Mouse (Mus musculus): ENCODE measurements at regions not wholly inside any gene's neighbourhood (a gene's known extent, or its start where the extent isn't known, plus 50 kb on each side); places are given as distances from the start of the nearest gene placed in this dataset.

DNA sequence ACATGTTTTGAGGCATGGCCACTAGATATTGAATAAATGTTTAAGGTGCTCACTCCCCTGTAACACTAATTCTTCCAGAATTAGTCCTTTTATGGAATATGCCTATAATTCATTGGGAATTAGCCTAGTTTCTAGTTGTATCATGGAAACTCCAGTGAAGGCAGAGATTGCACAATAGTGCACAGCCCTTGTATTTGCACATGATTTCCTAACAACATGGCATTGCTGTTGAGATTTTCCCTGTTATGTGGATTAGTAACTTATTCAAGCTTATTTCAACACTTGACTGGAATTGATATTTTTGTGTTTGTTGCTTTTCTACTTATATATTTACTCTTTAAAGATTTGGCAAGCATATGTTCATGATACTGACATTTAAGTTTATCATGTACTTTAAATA is 1463.3 kb upstream of the Sel1l start:
- ATAC-seq (ENCODE audit: low FRiP score, low read depth), result no peak
- H3K4me1 ChIP-seq, result no peaks in the 10 kb centered on the region
- H3K27ac ChIP-seq (replicated peaks), result no peak overlapping the region
- no peaks in the 10 kb centered on the region for H3K9me3 ChIP-seq
- no peak overlapping the region for H3K4me3 ChIP-seq
- H3K4me2 ChIP-seq (replicated peaks), result no peak overlapping the region
- H3K27me3 ChIP-seq, result no peaks in the 10 kb centered on the region
- no peak overlapping the region for H3K9ac ChIP-seq (replicated peaks)
- no peaks in the 10 kb centered on the region for H3K36me3 ChIP-seq

GRCm38 (mm10) chr12:93281816-93282215 is 1432.9 kb upstream of the Sel1l start:
- Histone ChIP-seq H3K4me2 (replicated peaks) (no peak overlapping the region), H3K36me3 (no peaks in the 10 kb centered on the region), H3K4me1 (no peaks in the 10 kb centered on the region), H3K27me3 (no peaks in the 10 kb centered on the region), H3K27ac (replicated peaks) (no peak overlapping the region), H3K9ac (replicated peaks) (no peak overlapping the region), H3K9me3 (no peaks in the 10 kb centered on the region), H3K4me3 (no peak overlapping the region)
- 73% methylated on average over 2 of the region's 2 CpGs for whole genome bisulfite sequencing
- no peak for ATAC-seq (ENCODE audit: low FRiP score, low read depth)

- 78% methylated on average over 2 of the region's 2 CpGs for WGBS
- Histone ChIP-seq H3K9ac (replicated peaks) (no peak overlapping the region), H3K27ac (replicated peaks) (no peak overlapping the region), H3K4me3 (no peak overlapping the region), H3K4me1 (no peaks in the 10 kb centered on the region), H3K36me3 (no peaks in the 10 kb centered on the region), H3K27me3 (no peaks in the 10 kb centered on the region), H3K4me2 (replicated peaks) (no peak overlapping the region), H3K9me3 (no peaks in the 10 kb centered on the region)
- ATAC-seq (ENCODE audit: low FRiP score, low read depth), result no peak
Measured at GRCm38 (mm10) chr12:93273652-93274051, 1424.7 kb upstream of the Sel1l start.

- 78% methylated on average over 3 of the region's 3 CpGs for WGBS
- Histone ChIP-seq H3K9ac (replicated peaks) (no peak overlapping the region), H3K27me3 (no peaks in the 10 kb centered on the region), H3K36me3 (no peaks in the 10 kb centered on the region), H3K9me3 (no peaks in the 10 kb centered on the region), H3K4me1 (no peaks in the 10 kb centered on the region), H3K4me2 (replicated peaks) (no peak overlapping the region), H3K4me3 (no peak overlapping the region), H3K27ac (replicated peaks) (no peak overlapping the region)
- no peak for ATAC-seq (ENCODE audit: low FRiP score, low read depth)
Measured at GRCm38 (mm10) chr12:93230237-93230636, 1381.3 kb upstream of the Sel1l start.

- 90% methylated on average over 1 of the region's 1 CpGs for WGBS
- Histone ChIP-seq H3K36me3 (no peaks in the 10 kb centered on the region), H3K4me1 (no peaks in the 10 kb centered on the region), H3K4me2 (replicated peaks) (no peak overlapping the region), H3K27me3 (no peaks in the 10 kb centered on the region), H3K4me3 (no peak overlapping the region), H3K9me3 (no peaks in the 10 kb centered on the region), H3K9ac (replicated peaks) (no peak overlapping the region), H3K27ac (replicated peaks) (no peak overlapping the region)
- no peak for ATAC-seq (ENCODE audit: low FRiP score, low read depth)
Measured at GRCm38 (mm10) chr12:93226826-93227225, 1377.9 kb upstream of the Sel1l start.

- no peaks in the 10 kb centered on the region for H3K4me1 ChIP-seq
- no peaks in the 10 kb centered on the region for H3K9me3 ChIP-seq
- H3K9ac ChIP-seq (replicated peaks), result no peak overlapping the region
- peak; percentile 77 for ATAC-seq (ENCODE audit: low FRiP score, low read depth)
- 66% methylated on average over 6 of the region's 6 CpGs for WGBS
- H3K4me3 ChIP-seq, result no peak overlapping the region
- H3K36me3 ChIP-seq, result no peaks in the 10 kb centered on the region
- H3K4me2 ChIP-seq (replicated peaks), result no peak overlapping the region
- H3K27me3 ChIP-seq, result no peaks in the 10 kb centered on the region
- no peak overlapping the region for H3K27ac ChIP-seq (replicated peaks)
Measured at GRCm38 (mm10) chr12:93221179-93221922, 1372.4 kb upstream of the Sel1l start.

DNA sequence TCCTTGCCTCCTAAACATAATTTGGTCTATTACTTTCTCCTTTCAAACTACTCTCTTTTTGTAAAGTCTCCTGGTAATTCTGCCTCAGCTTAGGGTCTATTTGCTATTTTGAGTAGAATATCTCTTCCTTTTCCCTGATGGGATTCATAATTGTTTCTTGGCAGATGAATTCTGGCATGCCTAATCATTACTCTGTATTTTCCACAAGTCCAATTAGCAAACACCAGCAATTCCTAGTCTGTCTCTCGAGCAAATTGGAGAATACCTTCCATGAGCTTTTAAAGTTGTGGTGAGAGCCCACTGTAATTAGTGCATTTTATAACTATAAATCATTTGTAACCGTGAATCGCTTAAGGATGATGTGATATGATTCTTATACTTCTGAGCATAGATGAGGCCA is 1358.6 kb upstream of the Sel1l start:
- no peak for ATAC-seq (ENCODE audit: low FRiP score, low read depth)
- Histone ChIP-seq H3K4me2 (replicated peaks) (no peak overlapping the region), H3K9me3 (0 out of 2 replicates have a peak, but pooled peaks cover 4% of the 10 kb centered on the region), H3K27ac (replicated peaks) (no peak overlapping the region), H3K4me3 (no peak overlapping the region), H3K4me1 (no peaks in the 10 kb centered on the region), H3K9ac (replicated peaks) (no peak overlapping the region), H3K27me3 (no peaks in the 10 kb centered on the region), H3K36me3 (no peaks in the 10 kb centered on the region)
- 86% methylated on average over 3 of the region's 3 CpGs for WGBS

GRCm38 (mm10) chr12:93188940-93189339 is 1340.0 kb upstream of the Sel1l start:
- WGBS, result 72% methylated on average over 1 of the region's 1 CpGs

DNA sequence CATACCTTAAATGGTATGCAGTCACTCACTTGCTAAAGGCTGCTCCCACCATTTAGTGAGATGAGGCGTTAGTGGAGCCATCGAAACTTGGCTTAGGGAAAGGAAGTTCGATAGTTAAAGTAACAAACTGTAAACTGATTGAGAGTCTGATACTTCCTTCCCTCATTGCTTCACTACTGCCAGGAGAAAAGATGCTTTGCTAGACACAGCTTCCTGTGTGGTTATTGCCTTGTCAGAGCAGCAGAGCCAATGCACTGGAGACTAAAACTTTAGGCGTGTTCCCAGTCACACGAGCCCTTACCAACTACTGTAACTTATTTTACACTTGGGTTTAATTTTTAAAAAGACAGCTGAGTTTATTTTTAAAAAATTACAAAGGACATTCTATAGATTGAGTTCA is 1324.8 kb upstream of the Sel1l start:
- Histone ChIP-seq H3K4me1 (no peaks in the 10 kb centered on the region), H3K27me3 (no peaks in the 10 kb centered on the region), H3K4me2 (replicated peaks) (no peak overlapping the region), H3K4me3 (no peak overlapping the region), H3K9ac (replicated peaks) (no peak overlapping the region), H3K9me3 (no peaks in the 10 kb centered on the region), H3K27ac (replicated peaks) (no peak overlapping the region), H3K36me3 (no peaks in the 10 kb centered on the region)
- WGBS, result 92% methylated on average over 5 of the region's 5 CpGs
- no peak for ATAC-seq (ENCODE audit: low FRiP score, low read depth)

More at GRCm38 (mm10) chr12:93188940-93189339, 1340.0 kb upstream of the Sel1l start:
- H3K36me3 ChIP-seq, result no peaks in the 10 kb centered on the region
- H3K9ac ChIP-seq (replicated peaks), result no peak overlapping the region
- H3K9me3 ChIP-seq, result no peaks in the 10 kb centered on the region
- H3K27me3 ChIP-seq, result no peaks in the 10 kb centered on the region
- H3K27ac ChIP-seq (replicated peaks), result no peak overlapping the region
- no peak overlapping the region for H3K4me3 ChIP-seq
- ATAC-seq (ENCODE audit: low FRiP score, low read depth), result no peak
- no peaks in the 10 kb centered on the region for H3K4me1 ChIP-seq
- H3K4me2 ChIP-seq (replicated peaks), result no peak overlapping the region

- WGBS, result 93% methylated on average over 4 of the region's 4 CpGs
- no peak overlapping the region for H3K9ac ChIP-seq (replicated peaks)
- ATAC-seq (ENCODE audit: low FRiP score, low read depth), result no peak
- H3K27ac ChIP-seq (replicated peaks), result no peak overlapping the region
- H3K36me3 ChIP-seq, result no peaks in the 10 kb centered on the region
- H3K4me3 ChIP-seq, result no peak overlapping the region
- no peak overlapping the region for H3K4me2 ChIP-seq (replicated peaks)
- H3K9me3 ChIP-seq, result no peaks in the 10 kb centered on the region
- no peaks in the 10 kb centered on the region for H3K4me1 ChIP-seq
- H3K27me3 ChIP-seq, result no peaks in the 10 kb centered on the region
Measured at GRCm38 (mm10) chr12:93160252-93160651, 1311.3 kb upstream of the Sel1l start.

GRCm38 (mm10) chr12:93152618-93153245 is 1303.8 kb upstream of the Sel1l start:
- Histone ChIP-seq H3K4me2 (replicated peaks) (no peak overlapping the region), H3K27ac (replicated peaks) (no peak overlapping the region), H3K9me3 (no peaks in the 10 kb centered on the region), H3K36me3 (no peaks in the 10 kb centered on the region), H3K9ac (replicated peaks) (no peak overlapping the region), H3K4me3 (no peak overlapping the region), H3K4me1 (no peaks in the 10 kb centered on the region), H3K27me3 (no peaks in the 10 kb centered on the region)
- WGBS, result 59% methylated on average over 6 of the region's 6 CpGs
- peak; percentile 70 for ATAC-seq (ENCODE audit: low FRiP score, low read depth)

DNA sequence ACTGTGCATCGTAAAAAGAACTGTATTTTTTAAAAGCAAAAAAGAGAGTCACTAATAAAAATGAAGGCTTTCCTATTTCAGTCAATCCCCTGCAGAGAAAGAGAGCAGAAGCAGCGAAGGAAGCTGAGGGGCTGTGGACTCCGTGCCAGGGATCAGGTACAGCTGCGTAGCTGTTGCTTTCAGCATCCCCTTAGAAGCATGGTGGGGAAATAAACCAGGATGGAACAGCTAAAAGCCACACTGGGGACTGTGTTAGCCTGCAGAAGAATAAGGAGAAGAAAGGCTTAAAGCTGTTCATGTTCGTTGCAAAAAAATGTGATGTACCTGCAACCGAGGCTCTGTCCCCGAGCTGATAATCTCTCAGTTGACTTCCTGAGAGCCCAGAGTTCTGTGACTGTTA is 1302.6 kb upstream of the Sel1l start:
- WGBS, result 82% methylated on average over 7 of the region's 7 CpGs

More for the DNA sequence above, 1302.6 kb upstream of the Sel1l start:
- H3K4me1 ChIP-seq, result no peaks in the 10 kb centered on the region
- no peaks in the 10 kb centered on the region for H3K27me3 ChIP-seq
- H3K36me3 ChIP-seq, result no peaks in the 10 kb centered on the region
- ATAC-seq (ENCODE audit: low FRiP score, low read depth), result no peak
- no peak overlapping the region for H3K27ac ChIP-seq (replicated peaks)
- no peak overlapping the region for H3K4me3 ChIP-seq
- no peaks in the 10 kb centered on the region for H3K9me3 ChIP-seq
- no peak overlapping the region for H3K4me2 ChIP-seq (replicated peaks)
- H3K9ac ChIP-seq (replicated peaks), result no peak overlapping the region

Data from midbrain, embryonic 12.5 days (tissue).